Mouse (Mus musculus) embryonic fibroblast, embryonic 13.5 days (primary cell): ENCODE measurements at regions not wholly inside any gene's neighbourhood (a gene's known extent, or its start where the extent isn't known, plus 50 kb on each side); places are given as distances from the start of the nearest gene placed in this dataset.

Experiments
- CTCF ChIP-seq: IDR thresholded peaks from 2 replicates; pipeline ENCODE4 v1.5.1; 2011; ENCODE audit warnings: mild to moderate bottlenecking, control low read depth, low read length, moderate library complexity, borderline replicate concordance; ENCODE audit not compliant: insufficient read depth
- POLR2A ChIP-seq: IDR thresholded peaks from 2 replicates; pipeline ENCODE4 v1.6.1; 2011; ENCODE audit warnings: low read depth, mild to moderate bottlenecking, control low read depth, low read length, moderate library complexity

GRCm38 (mm10) chr3:128199466-128199865 is 303.3 kb upstream of the Fam241a start:
- TF ChIP-seq CTCF (no peak), POLR2A (no peak)
